Mouse (Mus musculus) inflammation-experienced regulatory T-cells, adult 6 months (primary cell): ENCODE data around the gene Rab37. TPM values are rescaled to one million over a fixed set of nuclear protein-coding genes. Genes with fewer than 3 reads are reported as not detected.

ENCODE experiments used
- ATAC-seq: one replicate; pipeline ENCODE4 v1.8.0; 2017
- polyA plus RNA-seq, 3 experiments: library from polyadenylated mRNA; unstranded; fragments of 100-300 nt; shearing (Covaris generic); gene quantifications; one replicate each; pipeline ENCODE4 v1.2.1; 2017

Gene Rab37
- polyA plus RNA-seq, 3 experiments from 2014 or later: 106 to 231 (median 206) TPM

DNA sequence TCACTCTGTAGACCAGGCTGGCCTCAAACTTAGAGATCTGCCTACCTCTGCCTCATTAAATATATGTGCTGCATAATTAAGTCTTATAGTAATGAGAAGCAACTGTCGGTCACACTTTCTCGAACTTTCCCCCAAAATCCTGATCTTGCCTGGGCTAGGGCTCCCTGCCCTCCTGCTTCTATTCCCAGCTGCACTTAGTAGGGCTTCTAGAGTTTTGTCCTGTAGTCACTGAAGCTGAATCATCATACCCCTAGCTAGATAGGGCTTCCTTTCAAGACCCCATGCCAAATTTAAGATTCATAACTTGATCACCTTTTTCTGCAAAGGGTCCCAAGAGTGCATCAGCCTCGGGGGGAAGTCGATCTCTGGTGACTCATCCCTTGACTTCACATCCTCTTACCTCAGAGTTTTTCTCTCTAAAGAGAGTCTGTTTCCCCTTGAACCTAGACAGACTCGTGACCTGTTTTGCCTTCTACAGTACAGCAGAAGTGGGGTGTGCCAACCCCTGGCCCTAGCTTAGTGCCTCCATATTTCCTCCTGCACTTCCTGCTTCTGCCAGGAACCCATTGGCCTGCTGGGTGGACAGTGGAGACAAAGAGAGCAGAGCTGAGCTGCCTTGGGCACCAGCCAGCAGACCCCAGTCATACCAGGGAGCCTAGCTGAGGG lies 47.5 kb downstream of the Rab37 start:
- ATAC-seq: peak; percentile 78

DNA sequence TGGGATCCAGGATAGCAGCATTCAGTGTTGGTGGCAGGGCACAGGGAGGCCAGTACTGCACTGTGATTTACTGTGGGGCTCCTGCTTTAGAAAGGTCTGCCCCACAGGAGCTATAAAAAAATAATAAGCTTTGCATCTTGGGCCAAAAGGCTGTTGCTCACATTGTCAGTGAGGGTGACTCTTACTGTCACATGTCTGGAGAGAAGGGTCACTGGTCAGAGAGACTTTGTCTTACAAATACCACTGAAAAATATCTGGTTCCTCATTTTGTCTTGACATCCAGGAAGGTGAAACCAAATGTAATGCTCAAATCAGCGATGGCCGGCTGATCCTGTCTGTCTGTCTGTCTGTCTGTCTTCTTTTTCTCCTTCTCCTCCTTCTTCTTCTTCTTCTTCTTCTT lies 50.7 kb downstream of the Rab37 start:
- ATAC-seq: no peak

DNA sequence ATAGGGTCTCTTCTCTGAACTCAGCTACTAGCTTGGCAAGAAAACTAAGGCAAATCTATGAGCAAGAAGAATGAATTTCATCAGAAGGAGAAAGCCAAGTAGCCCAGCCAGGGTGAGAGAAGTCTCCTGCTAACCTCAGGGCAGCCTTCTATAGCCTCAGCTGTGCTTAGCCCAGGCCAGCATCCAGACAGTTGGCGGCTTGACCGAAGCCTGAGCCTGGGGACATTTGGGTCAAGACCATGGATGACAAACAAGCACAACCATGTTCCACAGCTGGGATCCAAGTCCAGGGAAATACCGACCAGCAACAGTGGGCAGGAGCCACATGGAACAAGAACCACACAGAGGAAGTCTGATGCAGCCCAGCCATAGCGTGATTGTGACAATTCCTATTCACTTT lies 56.6 kb downstream of the Rab37 start:
- no peak for ATAC-seq

DNA sequence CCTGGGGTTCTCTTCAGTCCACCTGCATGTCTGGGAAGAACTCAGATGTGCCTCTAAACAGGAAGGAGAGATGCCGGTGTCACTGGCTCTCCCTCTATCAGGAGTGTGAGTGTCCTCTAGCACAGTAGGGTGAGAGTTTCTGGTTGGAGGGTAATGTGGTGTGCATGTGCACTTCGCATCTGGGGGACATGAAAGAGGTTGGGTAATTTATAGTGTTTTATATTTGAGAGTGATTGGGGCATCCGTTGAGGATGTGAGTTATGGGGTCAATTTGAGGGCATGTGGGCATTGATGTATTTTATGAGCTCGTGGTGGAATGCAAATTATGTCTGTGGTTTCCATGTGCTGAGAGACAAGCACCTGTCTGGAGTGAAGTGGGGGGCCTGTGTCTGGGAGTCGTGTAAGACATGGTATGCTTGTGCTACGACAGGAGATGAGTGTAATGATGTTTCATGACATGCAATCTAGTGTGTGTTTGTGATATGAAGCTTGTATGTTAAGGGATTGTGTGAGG lies 59.6 kb downstream of the Rab37 start:
- ATAC-seq: peak; percentile 4

DNA sequence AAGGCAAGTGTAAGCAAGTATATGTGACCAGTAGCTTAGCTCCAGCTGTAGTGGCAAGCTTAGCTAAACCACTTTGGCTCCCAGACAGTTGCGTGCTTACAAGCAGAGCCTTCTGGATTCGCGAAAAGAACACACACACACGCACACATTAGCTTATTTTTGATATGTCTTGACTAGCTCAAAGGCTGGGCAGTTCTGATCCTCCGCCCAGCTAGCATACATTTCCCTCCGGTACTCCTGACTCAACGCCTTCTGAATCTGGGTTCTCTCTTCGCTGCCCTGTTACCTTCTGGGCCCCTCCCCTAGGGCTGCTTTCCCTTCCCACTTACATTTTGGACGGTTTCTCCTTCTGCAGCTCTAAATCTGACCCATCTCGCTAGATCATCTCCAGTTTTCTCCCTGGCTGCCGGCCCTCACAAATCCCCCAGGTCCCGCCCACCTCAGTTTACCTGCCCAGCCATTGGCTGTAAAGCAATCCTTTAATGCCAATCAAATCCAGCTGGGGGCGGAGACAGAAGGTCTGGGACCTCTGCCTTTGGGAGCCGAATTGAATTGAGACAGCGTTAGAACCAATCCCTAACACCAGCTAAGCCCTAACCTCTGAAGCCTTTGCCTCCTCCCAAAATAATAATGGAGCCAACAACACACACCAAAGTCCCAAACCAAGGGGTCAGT lies 60.7 kb downstream of the Rab37 start:
- ATAC-seq: no peak

DNA sequence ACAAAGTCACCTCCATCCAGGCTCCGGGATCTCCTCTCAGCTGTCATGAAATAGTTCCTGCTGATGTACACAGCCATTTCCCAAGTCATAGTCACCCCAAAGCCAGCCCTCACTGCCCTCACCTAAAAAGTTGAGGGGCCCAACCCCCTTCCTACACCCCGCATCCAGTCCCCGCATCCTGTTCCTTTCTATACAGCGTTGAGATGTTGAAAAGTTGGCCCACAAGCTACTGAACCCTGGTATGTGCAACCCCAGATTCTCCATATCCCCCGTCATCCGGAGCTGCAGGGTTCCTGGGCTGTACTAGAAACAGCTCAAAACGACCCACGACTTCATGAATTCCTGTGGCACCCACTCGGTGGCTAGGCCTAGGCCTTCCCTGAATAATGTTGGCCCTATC lies 61.9 kb downstream of the Rab37 start:
- ATAC-seq: no peak

DNA sequence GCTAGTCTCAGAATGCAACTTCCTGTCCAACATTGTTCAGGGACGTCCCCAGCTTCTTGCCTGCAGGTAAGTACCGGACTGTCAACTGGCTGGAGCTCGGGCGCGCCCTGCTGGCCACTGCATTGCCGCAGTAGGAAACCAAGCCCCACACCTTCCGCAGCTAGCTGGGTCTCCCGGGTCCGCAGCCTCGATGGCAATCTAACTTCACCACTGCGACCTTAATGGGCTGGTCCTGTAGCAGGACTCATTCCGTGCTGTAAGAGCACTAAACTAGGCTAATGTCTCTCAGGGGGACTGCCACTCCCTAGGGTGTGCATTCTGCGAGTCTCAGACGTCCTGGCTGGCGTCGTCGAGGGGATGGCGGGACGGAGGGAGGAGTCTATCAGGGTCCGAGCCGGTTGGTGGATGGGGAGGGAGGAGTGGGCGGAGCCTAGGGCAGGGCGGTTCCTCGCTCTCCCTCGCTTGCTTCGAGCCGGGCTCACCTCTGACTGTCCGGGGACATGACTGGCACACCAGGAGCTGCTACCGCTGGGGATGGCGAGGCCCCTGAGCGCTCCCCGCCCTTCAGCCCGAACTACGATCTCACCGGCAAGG lies 62.6 kb downstream of the Rab37 start:
- peak; percentile 78 for ATAC-seq

DNA sequence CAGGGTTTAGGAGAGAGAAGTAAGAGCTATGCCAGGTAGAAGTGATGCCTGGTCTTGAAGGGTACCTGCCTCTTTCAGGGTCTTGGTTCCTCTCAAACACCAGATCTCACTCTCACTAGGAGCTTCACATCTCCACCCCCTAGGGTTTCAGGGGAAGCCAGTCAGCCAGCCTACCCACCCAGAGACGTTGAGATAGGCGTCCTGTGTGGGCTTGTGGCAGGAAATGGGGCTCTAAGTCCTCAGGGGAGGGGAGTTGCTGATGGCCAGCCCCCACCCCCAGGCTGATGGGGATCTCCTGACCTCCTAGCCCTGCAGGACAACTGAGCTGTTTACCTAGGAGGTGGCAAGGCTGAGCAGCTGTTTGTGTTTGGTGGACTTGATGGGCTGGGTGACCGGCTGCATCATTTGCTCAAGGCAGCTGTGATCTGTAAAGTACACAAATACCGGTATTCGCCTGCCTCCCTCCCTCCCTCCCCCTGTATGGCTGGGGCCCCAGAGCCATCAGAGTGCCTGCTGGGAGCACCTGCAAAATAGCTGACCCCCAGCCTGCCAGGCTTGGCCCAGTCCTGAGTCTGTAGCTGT lies 63.9 kb downstream of the Rab37 start:
- ATAC-seq: no peak

DNA sequence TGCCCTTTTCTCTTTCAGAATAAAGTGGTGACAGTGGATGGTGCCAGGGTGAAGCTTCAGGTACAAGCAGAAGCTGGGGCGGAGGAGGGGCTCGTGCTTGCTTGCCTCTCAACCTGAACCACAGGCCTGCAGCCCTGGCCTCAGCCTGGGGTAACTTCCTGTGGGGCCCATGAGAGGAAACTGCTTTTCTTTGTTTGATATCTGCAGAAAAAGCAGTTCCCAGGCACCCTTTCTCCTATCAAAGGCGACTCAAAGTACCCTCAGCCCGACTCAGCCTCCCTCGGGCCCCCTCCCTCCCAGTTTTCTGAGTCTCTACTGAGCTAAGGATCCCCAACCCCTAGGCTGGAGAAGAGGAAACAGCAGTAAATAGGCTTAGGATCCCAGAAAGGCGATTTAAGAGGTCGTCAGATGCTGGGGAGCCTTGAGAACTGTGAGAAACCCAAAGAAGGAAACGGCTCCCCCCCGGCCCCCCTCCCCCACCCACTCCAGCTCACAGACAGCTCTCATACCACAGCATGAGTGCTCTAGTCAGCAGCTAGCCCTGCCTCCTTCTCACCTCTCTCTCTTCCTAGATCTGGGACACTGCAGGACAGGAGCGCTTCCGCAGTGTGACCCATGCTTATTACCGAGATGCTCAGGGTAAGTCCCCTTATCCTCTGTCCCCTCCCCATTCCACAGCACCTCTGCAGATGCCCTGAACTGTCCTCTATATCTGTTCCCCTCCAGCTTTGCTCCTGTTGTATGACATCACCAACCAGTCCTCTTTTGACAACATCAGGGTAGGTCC lies 66.9 kb downstream of the Rab37 start:
- peak; percentile 53 for ATAC-seq

DNA sequence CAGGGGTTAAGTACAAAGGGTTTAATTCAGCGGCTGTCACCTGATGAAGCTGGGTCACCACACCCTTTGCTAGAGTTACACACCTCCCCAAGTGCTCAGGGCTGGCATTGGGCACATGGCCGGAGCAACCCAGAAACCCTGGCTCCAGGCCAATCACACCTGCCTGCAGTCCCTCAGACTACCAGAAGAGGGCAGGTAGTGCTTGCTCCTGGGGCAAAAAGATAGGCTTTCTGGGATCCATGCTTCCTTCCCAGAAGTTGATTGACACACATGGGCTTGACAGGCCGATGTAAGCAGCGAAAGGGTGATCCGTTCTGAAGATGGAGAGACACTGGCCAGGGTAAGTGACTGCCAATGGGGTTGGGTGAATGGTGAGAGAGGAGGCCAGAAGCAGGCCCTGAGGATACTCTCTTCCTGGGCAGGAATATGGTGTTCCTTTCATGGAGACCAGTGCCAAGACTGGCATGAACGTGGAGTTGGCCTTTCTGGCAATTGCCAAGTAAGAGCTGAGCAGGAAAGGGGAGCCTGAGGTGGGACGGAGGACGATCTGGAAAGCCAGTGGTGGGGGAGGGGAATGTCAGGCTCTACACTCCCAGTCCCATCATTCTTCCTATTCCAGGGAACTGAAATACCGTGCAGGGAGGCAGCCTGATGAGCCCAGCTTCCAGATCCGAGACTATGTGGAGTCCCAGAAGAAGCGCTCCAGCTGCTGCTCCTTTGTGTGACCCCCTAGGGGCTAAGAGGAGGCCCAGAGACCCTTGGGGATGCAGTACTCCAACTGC lies 69.0 kb downstream of the Rab37 start:
- no peak for ATAC-seq

DNA sequence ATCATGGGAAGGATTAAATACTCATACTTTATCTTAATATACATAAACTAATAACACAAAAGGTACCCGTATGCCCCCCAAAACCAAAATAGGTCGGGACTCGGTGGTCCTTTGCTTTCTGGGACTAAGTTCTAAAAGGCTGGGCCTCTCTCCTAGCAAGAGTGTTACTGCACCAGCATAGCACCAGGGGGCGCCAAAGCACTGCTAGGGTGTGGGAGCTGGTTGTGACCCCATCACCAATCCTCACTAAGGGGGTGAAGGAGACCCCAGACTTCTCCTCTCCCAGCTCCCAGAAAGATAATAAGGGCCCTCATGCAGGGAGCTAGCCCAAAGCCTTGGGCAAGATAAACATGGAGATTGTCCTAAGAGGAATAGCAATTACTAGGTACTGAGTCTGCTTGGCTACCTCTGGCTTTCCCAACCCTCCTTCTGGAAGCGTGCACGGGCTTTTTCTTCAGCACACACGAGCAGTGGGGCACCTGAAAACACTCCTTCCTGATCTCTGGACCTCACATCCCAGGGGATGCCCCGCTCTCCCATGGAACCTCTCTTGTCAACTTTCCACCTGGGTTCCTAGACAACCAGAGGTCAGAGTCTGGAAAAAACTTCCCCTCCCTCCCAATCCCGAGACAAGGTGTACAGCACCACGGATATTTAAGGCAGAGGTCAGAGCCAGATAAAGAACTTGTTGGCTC lies 69.8 kb downstream of the Rab37 start:
- ATAC-seq: no peak

DNA sequence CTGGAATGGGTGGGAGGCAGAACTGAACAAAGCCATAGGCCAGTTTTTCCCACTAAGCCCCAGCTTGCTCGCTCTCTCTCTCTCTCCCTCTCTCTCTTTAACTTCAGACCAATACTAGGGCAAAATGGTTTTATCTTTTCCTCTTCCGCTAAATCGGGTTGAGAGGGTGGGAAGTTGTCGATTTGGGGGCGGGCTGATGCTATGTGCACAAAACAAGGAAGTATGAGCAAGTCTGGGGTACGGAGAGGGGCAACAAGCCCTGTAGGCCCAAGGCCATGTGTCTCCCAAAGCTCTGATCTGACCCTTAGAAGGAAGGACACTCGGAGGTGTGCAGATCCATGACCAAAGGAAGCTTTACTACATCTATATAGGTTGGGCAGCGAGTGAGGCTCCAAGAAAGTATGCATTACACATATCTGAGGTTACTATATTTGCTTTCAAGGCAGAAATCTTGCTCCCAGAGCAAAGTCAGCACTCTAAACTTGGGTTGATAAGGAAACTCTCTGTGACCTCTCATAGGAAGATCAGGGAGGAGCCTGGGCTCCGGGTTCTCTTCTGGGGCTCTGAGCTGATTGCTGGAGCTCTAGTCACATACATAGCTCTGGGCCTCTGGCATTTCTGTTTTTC lies 70.5 kb downstream of the Rab37 start:
- ATAC-seq: no peak

DNA sequence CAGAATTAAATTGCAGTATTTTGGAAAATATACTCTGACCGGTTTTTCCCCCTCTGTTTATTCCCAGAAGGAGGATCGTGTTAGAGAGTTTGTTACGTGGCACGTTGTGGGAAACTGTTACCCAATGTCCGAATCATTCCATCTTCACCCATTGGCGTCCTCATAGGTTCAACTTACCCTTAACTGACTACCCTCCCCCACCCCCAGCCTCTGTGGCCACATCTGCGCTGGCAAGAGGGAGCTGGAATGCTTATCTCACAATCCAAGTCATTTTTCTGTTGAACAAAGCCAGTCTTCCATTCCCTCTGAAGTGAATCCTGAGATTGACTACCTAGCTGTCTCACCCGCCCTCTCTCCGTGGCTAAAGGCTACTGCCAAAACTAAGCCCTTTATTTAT lies 71.0 kb downstream of the Rab37 start:
- ATAC-seq: no peak

DNA sequence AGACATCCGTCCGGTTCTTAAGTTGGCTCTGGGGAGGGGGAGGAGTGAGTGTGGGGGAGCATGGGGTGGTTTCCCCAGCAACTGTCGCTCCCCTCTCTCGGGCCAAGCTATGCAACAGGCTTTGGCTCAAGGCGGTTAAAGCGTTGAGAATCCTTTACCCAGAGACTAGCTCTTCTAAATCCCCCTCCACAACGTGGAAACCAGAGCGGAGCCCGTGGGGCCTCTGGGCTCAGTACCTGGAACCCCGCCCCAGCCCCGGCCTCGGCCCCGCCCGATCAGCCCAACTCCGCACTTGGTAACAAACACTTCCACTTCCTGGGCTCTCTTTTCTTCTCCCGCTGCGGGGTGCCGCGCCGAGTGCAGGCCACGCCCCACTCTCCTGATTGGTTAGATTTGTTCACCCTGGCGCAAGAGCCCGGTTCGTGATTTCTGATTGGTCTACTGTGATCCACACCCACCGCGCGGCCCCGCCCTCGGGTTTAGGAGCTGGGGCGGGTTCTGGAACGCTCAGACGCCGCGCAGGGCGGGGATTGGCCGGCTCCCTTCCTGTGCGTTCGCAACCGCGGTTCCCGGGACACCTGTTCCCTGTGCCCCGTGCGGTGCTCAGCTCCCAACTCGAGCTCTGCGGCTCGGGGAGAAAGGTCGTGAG lies 71.7 kb downstream of the Rab37 start, which contains the start of gene Slc9a3r1:
Gene Slc9a3r1 (plus strand): TSS at position 510 of the 649 bp plus-strand sequence.
- ATAC-seq: peak; percentile 89

DNA sequence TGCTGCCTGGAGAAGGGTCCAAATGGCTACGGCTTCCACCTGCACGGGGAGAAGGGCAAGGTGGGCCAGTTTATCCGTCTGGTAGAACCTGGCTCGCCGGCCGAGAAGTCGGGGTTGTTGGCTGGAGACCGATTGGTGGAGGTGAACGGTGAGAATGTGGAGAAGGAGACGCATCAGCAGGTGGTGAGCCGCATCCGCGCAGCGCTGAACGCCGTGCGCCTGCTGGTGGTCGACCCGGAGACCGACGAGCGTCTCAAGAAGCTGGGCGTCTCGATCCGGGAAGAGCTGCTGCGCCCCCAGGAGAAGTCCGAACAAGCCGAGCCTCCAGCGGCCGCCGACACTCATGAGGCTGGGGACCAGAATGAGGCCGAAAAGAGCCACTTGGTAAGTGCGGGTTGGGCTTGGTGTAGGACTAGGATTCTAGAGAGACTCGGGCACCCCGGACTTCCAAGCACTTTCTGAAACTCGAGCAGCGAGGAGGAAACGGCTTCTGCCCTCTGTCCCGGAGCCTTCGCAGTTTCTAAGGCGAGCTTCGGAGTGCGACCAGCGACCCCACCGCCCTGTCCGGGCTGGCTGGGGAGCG lies 72.4 kb downstream of the Rab37 start:
- no peak for ATAC-seq

DNA sequence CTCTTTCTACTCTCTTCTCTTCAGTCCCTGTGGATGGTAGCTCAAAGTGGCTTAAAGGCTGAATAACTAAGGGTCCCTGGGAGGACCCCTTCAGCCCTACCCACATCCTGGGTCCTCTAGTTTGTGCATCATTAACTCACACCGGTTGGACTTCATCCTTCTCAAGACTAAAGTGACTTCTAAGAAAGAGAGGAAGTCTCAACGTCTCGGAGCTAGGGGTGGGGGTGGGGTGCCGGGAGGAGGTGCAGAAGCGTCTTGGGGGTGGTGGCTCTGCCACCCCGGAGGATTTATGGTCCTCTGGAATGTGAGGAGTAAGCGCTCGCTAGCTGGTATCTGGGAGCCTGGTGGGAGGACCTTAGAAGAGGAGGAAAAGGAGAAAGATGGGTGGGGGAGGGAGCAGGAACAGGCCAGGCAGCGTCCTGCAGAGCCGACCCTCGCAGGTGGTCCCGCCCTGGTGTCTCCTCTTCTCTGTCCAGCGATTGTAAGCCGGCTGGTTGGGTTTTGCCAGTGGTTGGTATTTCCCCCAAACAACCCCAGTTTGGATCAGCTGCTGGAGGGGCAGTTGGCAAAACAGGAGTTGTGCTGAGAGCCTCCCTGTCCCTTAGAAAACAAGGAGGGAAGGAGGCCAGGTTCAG lies 73.2 kb downstream of the Rab37 start:
- no peak for ATAC-seq

DNA sequence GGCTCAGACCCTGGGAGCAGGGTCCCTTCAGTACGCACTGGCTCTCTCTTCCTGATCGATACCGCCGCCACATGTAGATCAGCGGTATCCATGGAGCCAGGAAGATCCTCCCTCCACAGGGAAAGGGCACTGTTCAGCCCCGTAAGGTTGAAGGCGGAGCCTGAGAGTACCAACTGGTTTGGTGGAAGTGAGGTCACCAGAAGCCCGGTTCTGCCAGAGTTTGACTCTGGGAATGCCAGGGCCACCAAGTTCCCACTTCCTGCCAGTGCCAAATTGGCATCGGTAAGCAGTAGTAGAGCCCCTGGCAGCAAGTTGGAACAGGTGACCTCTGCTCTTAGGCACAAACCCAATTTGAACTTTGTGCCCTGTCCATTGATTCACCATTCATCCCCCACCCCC lies 73.7 kb downstream of the Rab37 start:
- no peak for ATAC-seq

DNA sequence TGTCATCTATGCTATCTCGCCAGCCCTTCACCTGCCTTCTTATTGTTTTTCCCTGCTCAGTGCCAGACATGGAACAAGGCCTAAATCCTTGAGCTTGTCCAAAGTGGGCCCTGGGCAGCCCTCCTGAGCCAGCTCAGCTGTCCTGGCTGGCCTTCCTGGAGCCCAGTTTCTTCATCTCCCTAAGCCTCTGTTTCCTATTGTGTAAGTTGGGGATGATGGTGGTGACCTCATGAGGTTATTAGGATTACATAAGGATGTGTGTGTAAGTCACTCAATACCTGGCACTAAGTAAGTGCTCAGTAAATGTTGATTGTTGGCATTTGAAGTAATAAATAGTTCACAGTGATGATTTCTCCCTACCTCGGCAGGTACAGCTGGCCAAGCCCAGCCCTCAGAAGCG lies 75.5 kb downstream of the Rab37 start:
- no peak for ATAC-seq

DNA sequence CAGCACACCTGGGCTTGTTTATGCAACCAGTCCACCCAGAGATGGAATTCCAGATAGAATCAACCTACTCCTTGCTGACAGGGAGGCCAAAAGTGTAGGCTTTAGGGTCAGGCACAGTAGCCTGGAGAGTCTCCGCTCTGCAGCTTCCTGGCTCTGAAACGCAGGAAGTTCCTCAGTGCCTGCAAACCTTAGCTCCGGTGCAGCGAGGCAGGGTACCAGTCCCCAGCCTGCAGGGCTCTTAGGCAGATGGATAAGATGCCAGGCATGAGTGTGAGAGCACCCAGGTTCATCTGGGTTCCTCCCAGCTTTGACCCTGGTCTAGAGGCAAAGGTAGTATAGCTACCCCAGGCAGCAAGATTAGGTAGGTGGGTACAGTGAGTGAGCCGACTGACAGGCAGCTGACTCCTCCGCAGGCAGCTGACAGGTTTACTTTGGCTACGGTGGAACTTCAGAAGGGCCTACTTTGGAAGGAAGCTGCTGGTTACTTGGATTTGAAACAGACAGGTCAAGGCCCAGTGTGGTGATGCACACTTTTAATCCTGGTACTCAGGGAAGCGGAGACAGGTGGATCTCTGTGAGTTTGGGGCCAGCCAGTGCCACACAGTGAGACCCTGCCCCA lies 76.5 kb downstream of the Rab37 start:
- no peak for ATAC-seq
